Mouse (Mus musculus) layer of hippocampus, adult 11-12 months (tissue): Measurements from ENCODE around the gene Trpm6.

Experiments
- DNase-seq: peaks from one replicate; pipeline ENCODE4 v3.0.0; 2022; ENCODE audit warnings: low spot score

Trpm6 gene

GRCm38 (mm10) chr19:18749598-18750339 lies at the start of gene Trpm6:
Gene Trpm6 (plus strand): TSS chr19:18749983.
- DNase-seq = no peak

- DNase-seq = no peak
Measured at GRCm38 (mm10) chr19:18708101-18708500, 41.7 kb upstream of the Trpm6 start.

GRCm38 (mm10) chr19:18710903-18711302 lies 38.9 kb upstream of the Trpm6 start:
- no peak for DNase-seq

GRCm38 (mm10) chr19:18711589-18711988 lies 38.2 kb upstream of the Trpm6 start:
- no peak for DNase-seq

- DNase-seq = no peak
Measured at GRCm38 (mm10) chr19:18712153-18712865, 37.5 kb upstream of the Trpm6 start.

GRCm38 (mm10) chr19:18712866-18713300 lies 36.9 kb upstream of the Trpm6 start, which contains the start of gene D030056L22Rik:
Gene D030056L22Rik (plus strand): TSS chr19:18713193.
- DNase-seq = peak; percentile 98

- DNase-seq = peak; percentile 52
Measured at GRCm38 (mm10) chr19:18713357-18713756, 36.4 kb upstream of the Trpm6 start.

- peak; percentile 85 for DNase-seq
Measured at GRCm38 (mm10) chr19:18716374-18716773, 33.4 kb upstream of the Trpm6 start.

GRCm38 (mm10) chr19:18720337-18720736 lies 29.4 kb upstream of the Trpm6 start:
- no peak for DNase-seq

GRCm38 (mm10) chr19:18725186-18725585 lies 24.6 kb upstream of the Trpm6 start:
- DNase-seq = no peak

- no peak for DNase-seq
Measured at GRCm38 (mm10) chr19:18730255-18730654, 19.5 kb upstream of the Trpm6 start.

GRCm38 (mm10) chr19:18731077-18731476 lies 18.7 kb upstream of the Trpm6 start:
- DNase-seq = no peak

GRCm38 (mm10) chr19:18735901-18736300 lies 13.9 kb upstream of the Trpm6 start:
- DNase-seq = no peak

- DNase-seq = no peak
Measured at GRCm38 (mm10) chr19:18739146-18739545, 10.6 kb upstream of the Trpm6 start.

GRCm38 (mm10) chr19:18743946-18744345 lies 5.8 kb upstream of the Trpm6 start:
- DNase-seq = no peak

- DNase-seq = peak; percentile 27
Measured at GRCm38 (mm10) chr19:18746576-18747340, 3.0 kb upstream of the Trpm6 start.

- DNase-seq = no peak
Measured at GRCm38 (mm10) chr19:18747379-18747778, 2.4 kb upstream of the Trpm6 start.

GRCm38 (mm10) chr19:18757191-18757590 lies 7.4 kb downstream of the Trpm6 start:
- no peak for DNase-seq

GRCm38 (mm10) chr19:18757706-18758105 lies 7.9 kb downstream of the Trpm6 start:
- no peak for DNase-seq

- DNase-seq = no peak
Measured at GRCm38 (mm10) chr19:18758269-18758668, 8.5 kb downstream of the Trpm6 start.

GRCm38 (mm10) chr19:18758916-18759315 lies 9.1 kb downstream of the Trpm6 start:
- no peak for DNase-seq

- no peak for DNase-seq
Measured at GRCm38 (mm10) chr19:18766399-18766798, 16.6 kb downstream of the Trpm6 start.

GRCm38 (mm10) chr19:18771048-18771447 lies 21.3 kb downstream of the Trpm6 start:
- DNase-seq = no peak
